Mouse (Mus musculus): Measurements from ENCODE around the gene Retreg2. TPM values are rescaled to one million over a fixed set of nuclear protein-coding genes. Genes with fewer than 3 reads are reported as not detected.

The Retreg2 gene
- total RNA-seq, 2 experiments from 2014 or later, result 18.1 to 21.5 TPM

DNA sequence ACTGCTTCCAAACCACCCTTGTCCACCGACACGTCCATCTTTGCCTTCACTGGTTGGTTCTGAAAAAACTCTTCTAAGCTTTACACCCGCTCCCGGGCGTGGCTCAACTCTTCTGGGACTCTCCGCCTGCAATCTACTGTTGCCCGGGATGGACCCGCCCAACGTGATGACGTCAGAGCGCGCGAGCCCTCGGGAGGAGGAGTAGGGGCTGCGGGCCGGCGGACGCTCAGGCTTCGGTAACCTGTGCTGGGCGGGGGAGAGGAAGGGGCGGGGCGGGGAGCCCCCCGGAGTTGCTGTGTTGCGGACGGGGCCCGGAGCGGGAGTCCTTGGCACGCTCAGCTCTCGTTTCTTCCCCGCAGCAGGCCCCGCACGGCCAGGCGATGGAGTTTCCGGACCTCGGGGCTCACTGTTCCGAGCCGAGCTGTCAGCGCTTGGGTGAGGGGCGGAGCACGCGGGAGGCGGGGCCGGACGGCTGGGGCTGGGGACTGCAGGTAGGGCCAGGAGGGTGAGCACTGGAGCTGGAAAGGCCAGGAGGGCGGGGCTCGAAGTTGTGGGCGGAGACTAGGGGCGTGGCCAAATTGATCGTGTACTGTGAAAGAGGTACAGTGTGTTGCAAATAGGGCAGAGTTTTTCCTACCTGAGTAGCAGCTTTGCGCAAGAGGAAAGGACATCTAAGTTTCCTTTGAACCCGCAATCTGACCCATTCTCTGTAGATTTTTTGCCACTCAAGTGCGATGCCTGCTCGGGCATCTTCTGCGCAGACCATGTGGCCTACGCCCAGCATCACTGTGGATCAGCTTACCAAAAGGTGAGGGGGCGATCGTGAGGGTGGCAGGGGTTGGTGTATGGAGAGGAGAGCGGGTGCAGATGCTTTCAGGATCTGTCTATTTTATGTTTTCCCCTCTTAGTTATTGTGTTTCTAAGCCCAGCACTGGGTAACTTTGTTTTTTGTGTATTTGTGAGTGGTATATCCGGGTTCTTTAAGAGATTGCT lies 26.2 kb downstream of the Retreg2 start, which contains the start of gene Zfand2b:
TSS of gene Zfand2b (plus strand) at position 175 of the 993 bp plus-strand sequence.
- DNase-seq, result peak; percentile 97

- DNase-seq, result peak; percentile 67
These were observed 36.9 kb downstream of the Retreg2 start for GRCm38 (mm10) chr1:75179334-75180104.

DNA sequence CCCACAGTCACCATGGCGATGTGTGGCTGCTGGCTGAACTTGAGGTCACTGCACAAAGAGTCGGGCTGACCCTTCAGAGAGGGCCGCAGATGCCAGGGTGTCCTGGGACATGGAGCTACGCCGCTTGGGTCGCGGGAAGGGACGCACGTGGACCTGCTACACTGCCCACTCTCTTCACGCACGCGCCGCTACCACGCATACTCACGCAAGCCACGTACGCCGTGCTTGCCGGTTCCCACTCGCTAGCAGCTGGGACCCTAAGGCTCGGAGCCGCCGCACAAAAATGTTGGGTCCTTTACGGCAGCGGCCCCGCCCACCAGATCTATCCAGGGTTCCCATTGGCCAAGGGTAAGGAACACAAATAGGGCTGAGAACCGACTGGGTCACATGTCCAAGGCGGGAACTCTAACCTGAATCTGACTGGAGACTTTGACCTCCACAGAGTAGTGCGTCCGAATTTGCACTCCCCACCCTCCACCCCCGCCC lies 37.6 kb downstream of the Retreg2 start, which contains the start of gene Abcb6:
TSS of gene Abcb6 (minus strand) at position 288 of the 486 bp plus-strand sequence.
- peak; percentile 83 for DNase-seq

GRCm38 (mm10) chr1:75180741-75181140 lies 38.2 kb downstream of the Retreg2 start:
- DNase-seq, result no peak

DNA sequence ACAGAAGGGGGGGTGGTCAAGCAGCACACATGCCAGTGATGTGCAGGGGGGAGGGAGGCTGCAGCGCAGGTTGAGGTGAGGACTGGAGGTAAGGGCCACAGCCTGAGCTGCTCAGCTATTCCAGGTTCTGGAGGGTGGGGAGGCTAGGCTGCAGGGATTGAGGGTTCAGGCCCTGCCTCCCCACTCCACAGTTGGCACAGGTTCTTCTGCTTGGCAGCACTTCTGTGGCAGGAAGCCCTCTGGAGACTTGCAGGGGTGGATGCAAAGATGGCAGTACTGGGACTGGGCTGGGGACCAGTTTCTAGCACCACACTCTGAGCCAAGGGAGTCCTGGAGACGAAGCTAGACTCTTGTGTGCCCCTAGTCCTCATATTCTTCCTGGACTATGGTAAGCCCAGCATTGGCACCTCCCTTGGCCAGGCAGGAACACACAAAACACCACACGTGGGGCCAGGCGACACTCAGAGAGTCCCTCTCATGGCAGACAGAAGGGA lies 38.8 kb downstream of the Retreg2 start:
- no peak for DNase-seq

- no peak for DNase-seq
These were observed 39.6 kb downstream of the Retreg2 start for GRCm38 (mm10) chr1:75182160-75182559.

- no peak for DNase-seq
These were observed 42.9 kb downstream of the Retreg2 start for GRCm38 (mm10) chr1:75185495-75185894.

DNA sequence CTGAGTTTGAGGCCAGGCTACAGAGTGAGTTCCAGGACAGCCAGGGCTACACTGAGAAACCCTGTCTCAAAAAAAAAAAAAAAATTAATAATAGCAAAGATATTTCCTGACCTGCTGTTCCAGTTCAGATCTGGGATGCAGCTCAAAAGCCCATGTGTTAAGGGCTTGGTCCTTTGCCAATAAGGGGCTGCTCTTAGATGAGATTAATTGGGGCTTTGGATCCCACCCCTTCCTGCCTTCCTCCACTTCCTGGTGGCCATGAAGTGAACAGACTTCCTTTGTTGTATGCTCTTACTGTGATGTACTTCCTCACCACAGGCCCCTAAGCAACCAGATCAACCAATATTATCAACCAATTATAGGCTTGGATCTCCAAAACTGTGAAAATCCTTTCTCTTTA lies 44.5 kb downstream of the Retreg2 start:
- DNase-seq, result no peak

- no peak for DNase-seq
These were observed 45.4 kb downstream of the Retreg2 start for GRCm38 (mm10) chr1:75187914-75188483.

DNA sequence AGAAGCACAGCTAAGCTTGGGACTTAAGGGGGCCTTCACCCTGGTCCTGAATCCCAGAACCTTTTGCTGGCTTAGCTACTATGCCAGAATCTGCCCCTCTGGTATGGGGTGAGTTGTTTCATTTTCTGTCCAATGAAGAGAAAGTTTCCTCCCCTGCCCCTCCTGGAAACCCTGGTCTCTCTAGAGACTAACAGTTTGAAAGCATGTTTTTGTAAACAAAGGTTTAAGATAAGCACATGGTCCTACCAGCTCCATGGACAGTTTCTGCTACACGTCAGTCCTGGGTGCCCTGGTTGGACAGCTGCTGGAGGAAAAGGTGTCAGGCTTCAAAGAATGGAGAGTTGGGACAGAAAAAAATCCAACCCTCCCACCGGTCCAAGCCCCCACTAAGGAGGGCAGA lies 48.0 kb downstream of the Retreg2 start:
- DNase-seq, result no peak

DNA sequence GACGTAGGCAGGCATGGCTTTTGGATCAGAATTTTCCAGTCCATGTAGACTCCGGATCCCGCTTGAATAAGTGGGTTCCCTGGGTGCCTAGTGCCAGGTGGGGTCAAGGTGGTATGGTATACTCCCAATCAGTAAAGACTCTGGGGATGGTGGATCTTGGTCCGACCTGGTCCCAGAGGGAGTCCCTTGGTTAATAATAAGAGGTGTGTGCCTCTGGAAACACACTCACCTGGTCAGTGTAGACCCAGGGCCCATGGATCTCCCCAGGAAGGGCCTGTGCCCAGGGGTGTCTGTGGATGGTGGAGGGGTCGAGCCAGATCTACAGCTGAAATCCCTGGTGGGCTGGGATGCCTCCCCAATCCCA lies 48.7 kb downstream of the Retreg2 start:
- no peak for DNase-seq

- peak; percentile 82 for DNase-seq
These were observed 49.2 kb downstream of the Retreg2 start, which contains the start of the genes Ankzf1 and Atg9a for GRCm38 (mm10) chr1:75191622-75192402. Gene Ankzf1, plus strand, starts transcription at chr1:75192151. Gene Atg9a, minus strand, starts transcription at chr1:75192196.

DNA sequence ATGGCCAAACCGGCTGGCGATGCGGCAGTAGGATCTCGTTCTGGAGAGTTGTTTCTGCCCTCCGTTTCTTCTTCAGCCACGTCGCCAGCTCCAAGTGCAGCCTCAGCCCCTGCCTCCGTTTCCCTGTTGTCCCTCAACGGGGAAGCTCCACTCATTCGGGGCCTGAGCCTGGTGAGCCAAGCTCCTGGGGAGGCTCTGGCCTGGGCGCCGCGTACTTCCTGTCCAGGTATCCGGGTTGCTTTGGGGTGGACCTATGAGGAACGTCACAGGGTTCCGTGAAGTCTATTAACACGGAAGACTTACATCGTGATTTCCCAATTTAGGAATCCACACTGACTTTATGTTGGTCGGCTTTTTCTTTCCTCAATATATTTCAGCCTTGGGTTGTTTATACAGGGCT lies 49.9 kb downstream of the Retreg2 start:
- DNase-seq, result no peak

Other genes with a start within 250 kb of the Retreg2 start
- not detected for gene Cryba2, start 249.6 kb upstream of the Retreg2 start, total RNA-seq (2021)
- gene Cfap65, start 207.2 kb upstream of the Retreg2 start, total RNA-seq (2021), result not detected
- under 1 TPM; 0.16 to 0.23 TPM for gene Ihh, start 191.1 kb upstream of the Retreg2 start, total RNA-seq (2021)
- gene Nhej1, start 17.6 kb upstream of the Retreg2 start, total RNA-seq (2021), result 1 to 10 TPM; 4.0 to 5.4 TPM
- gene Slc23a3, start 8.9 kb upstream of the Retreg2 start, total RNA-seq (2021), result not detected
- gene Cnppd1, start 67 bp upstream of the Retreg2 start, total RNA-seq (2021), result 10 to 100 TPM; 20.1 to 22.3 TPM
- gene Zfand2b, start 25.9 kb downstream of the Retreg2 start, total RNA-seq (2021), result 10 to 100 TPM; 12.4 to 14.0 TPM
- 10 to 100 TPM; 20.8 to 24.2 TPM for gene Abcb6, start 37.6 kb downstream of the Retreg2 start, total RNA-seq (2021)
- gene Ankzf1, start 49.4 kb downstream of the Retreg2 start, total RNA-seq (2021), result 1 to 10 TPM; 6.8 to 9.4 TPM
- 10 to 100 TPM; 50.8 to 51.0 TPM for gene Atg9a, start 49.4 kb downstream of the Retreg2 start, total RNA-seq (2021)
- 1 to 10 TPM; 6.5 to 8.6 TPM for gene Glb1l, start 68.0 kb downstream of the Retreg2 start, total RNA-seq (2021)
- gene Stk16, start 68.1 kb downstream of the Retreg2 start, total RNA-seq (2021), result 10 to 100 TPM; 31.8 to 40.3 TPM
- gene Tuba4a, start 77.1 kb downstream of the Retreg2 start, total RNA-seq (2021), result 100 to 1,000 TPM; 490 to 573 TPM
- not detected for gene A630095N17Rik, start 89.3 kb downstream of the Retreg2 start, total RNA-seq (2021)
- gene Dnajb2, start 93.6 kb downstream of the Retreg2 start, total RNA-seq (2021), result 10 to 100 TPM; 32.4 to 38.8 TPM
- gene Ptprn, start 121.7 kb downstream of the Retreg2 start, total RNA-seq (2021), result under 1 TPM; 0.65 to 0.68 TPM
- gene Resp18, start 135.6 kb downstream of the Retreg2 start, total RNA-seq (2021), result not detected
- 10 to 100 TPM; 51.0 to 53.8 TPM for gene Dnpep, start 175.2 kb downstream of the Retreg2 start, total RNA-seq (2021)
- gene Des, start 217.6 kb downstream of the Retreg2 start, total RNA-seq (2021), result 1,000 to 10,000 TPM; 1,482 to 1,503 TPM
- gene Speg, start 232.5 kb downstream of the Retreg2 start, total RNA-seq (2021), result 100 to 1,000 TPM; 196 to 209 TPM